Mouse (Mus musculus) spleen, postnatal 36 days (tissue): Measurements from ENCODE around the gene Lhfpl2.

ENCODE experiments used
- DNase-seq, 2 experiments: peaks; one replicate each; pipeline ENCODE4 v3.0.0; 2022; ENCODE audit warnings: low spot score in 2 of 2, mixed read lengths in 1 of 2

Gene Lhfpl2

DNA sequence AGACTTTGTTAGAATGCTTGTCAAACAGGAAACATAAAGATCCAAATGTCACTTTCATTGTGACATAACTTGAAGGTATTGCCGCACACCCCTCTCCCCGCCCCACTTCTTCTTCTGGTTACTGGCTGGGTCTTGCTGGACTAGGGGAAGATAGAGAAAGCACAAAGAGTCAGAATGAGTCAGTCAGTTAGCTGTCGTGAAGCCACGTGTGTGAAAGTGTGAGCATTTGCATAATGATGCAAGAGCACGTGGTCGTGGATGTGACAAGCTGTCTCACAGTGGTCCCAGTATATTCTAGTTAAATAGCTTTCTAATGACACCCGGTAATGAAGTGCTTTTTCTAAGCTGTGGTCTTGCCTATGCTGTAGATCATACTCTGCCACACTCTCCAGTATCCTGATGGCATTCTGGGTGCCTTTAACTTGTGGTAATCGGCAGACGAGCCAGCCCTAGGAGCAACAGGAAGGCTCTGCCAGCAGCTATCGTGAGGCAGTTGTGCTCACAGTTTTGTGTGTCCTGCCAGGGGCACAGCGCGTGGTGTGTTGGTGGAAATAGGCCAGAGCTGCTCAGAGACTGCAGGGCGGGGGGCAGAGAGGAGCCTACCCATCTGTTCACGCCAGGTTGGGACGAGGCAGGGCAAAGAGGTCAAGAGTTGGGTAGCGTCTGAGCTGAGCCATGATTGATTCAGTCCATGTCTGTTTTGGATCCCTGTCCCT, 40.9 kb downstream of the Lhfpl2 start:
- peak in 1 of 2 experiments; percentile 24 for DNase-seq

- DNase-seq = no peak
Observed at GRCm38 (mm10) chr13:94099087-94099486, 41.5 kb downstream of the Lhfpl2 start.

- DNase-seq = no peak
Observed at GRCm38 (mm10) chr13:94100361-94100760, 42.8 kb downstream of the Lhfpl2 start.

GRCm38 (mm10) chr13:94101020-94101571, 43.5 kb downstream of the Lhfpl2 start:
- DNase-seq = no peak

- no peak for DNase-seq
Observed at GRCm38 (mm10) chr13:94104866-94105475, 47.4 kb downstream of the Lhfpl2 start.

DNA sequence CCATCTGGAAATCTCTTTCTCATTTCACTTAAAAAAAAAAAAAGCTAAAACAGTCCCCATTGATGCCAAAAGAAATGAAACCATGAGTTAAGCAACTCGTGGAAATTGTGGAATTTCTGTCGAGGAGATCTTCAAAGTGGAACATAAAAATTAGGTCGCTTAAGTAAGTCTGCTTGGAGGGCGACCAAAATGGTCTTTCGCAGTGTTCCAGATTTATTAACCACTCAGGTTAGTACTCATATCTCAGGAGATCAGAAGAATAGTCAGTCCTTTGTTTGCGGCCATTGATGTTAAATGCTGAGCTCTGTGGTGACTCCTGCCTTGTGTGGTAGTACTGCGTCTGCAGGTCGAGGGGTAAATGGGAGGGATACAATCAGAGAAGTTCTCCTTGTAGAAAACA, 48.8 kb downstream of the Lhfpl2 start:
- DNase-seq = no peak

- DNase-seq = no peak
Observed at GRCm38 (mm10) chr13:94106983-94107382, 49.4 kb downstream of the Lhfpl2 start.

GRCm38 (mm10) chr13:94110556-94110955, 53.0 kb downstream of the Lhfpl2 start:
- no peak for DNase-seq

DNA sequence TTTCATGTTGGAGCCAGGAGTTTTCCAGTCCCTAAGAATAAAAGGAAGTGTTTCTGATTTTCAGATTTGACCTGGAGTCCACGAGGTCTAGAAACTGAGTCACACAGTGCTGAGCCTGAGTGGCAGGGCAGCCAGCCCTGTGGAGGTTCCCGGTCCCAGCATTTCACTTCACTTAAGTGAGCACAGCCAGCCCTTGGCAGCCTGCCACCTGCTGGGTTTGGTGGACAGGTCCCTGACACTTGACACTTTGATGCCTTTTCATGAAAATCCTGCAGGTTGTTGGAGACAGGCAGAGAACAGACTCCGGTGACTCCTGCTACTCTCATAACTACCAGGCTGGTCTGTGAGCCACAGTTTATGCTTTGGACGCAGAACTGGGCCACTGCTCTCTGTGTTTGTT, 57.9 kb downstream of the Lhfpl2 start:
- no peak for DNase-seq

GRCm38 (mm10) chr13:94116705-94117410, 59.3 kb downstream of the Lhfpl2 start:
- DNase-seq = no peak

DNA sequence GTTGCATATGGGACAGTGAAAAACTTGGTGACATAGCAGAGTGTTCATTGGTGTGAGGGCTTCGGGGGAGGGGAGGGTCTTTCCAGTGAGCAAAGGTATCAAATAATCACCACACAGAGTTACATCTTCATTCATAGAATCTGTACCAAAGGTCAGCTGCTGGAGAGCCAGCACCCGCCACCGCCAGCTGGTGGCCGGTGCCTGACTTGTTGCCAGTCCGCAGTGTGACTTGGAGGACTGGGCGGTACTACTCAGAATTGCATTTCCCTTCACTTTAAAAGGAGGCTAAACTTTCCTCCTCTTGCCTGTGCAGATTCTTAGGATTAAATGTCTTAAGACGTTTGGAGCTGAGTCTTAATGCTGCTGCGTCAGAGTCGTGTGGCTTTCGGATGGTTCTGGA, 59.9 kb downstream of the Lhfpl2 start:
- DNase-seq = no peak

GRCm38 (mm10) chr13:94118091-94118490, 60.5 kb downstream of the Lhfpl2 start:
- no peak for DNase-seq

DNA sequence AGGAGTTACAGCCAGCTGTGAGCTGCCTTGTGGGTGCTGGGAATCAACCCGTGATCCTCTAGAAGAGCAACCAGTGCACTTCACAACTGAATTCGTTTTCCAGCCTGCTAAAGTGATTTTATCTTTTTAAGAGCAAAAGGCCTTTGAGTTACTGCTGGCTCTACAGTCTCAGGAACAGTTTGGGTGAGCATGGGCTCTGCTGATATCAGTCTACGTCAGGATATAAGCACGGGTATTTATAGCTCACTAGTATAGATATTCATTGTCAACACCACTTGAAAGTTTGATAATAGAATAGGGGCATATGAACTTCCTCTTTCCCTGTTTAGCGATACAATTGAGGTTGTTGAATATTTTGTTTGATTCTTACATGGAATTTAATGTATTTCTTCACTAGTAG, 61.7 kb downstream of the Lhfpl2 start:
- DNase-seq = no peak

DNA sequence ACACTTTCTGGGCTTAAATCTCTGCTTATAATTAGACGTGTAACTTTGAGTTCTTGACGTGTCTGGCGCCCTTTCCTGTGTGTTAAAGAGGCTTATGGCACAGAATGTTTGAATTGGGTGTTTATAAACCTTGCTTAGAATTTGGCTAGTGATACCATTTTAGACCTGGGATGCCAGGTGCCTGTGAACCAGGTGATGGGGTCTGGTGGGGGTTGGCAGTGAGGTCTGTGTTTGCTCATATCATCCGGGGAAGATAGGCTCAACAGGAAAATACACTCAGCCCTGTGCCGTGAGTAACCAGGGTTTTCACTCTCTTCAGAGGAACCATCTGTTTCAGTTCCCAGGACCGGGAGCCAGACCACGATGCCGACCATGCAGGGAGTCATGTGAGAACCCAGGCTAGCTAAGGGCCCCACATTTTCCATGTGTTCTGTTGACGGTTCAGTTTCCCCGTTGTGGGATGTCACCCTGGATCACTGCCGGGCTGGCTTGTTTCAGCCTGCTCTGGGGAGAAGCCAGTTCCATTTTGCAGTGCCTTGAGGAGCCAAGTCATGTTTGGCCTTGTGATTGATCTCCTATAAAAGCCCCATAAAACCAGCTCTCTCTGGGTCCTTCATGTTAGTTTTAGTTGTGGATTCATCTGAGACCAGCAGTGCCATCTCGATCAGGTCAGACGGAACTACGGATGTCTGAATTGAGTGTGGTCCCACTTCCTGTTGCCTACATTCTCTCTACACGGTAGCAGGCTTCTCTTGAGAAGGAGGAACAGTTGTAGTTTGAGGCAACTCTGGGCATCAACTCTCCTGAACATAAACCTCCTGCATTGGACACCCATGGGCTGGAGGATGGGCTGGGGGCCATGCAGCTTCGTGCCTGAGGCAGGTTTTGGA, 65.4 kb downstream of the Lhfpl2 start:
- no peak for DNase-seq

DNA sequence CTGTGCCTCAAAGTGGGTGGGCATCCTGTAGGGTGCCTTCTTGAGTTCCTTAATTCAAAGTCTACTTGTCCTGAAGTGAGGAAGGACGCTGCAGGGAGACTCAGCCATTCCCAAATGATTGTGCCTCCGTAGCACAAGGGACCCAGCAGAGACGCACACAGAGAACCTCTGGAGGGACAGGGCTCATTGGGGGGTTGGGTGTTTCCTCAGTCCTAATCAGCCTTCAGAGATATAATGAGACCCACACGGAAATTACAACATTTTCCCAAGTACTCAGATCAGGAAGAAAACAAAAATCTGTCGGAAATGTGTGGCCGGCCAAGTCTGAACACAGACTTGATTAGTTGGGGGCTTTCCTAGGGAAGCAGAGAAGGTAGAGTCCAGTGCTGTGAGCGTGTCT, 72.8 kb downstream of the Lhfpl2 start:
- DNase-seq = no peak

DNA sequence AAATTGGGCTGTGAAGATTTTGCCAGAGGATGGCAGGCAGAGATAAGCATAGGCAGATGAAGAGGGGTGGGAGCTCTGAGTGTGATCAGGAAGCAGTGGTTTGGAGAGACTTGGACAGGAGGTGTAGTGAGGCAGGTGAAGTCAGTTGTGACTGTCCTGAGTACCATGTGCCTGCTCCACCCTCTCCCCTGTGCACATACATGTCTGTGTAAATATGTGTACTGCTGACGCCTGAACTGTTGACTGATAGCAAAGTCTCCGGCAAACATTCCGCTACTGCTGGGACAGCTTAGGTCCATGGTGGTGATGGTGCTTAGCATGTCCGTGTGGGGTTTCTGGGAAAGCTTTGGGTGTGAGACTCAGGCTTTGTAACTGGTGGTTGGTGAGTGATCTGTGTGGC, 73.5 kb downstream of the Lhfpl2 start:
- DNase-seq = no peak

DNA sequence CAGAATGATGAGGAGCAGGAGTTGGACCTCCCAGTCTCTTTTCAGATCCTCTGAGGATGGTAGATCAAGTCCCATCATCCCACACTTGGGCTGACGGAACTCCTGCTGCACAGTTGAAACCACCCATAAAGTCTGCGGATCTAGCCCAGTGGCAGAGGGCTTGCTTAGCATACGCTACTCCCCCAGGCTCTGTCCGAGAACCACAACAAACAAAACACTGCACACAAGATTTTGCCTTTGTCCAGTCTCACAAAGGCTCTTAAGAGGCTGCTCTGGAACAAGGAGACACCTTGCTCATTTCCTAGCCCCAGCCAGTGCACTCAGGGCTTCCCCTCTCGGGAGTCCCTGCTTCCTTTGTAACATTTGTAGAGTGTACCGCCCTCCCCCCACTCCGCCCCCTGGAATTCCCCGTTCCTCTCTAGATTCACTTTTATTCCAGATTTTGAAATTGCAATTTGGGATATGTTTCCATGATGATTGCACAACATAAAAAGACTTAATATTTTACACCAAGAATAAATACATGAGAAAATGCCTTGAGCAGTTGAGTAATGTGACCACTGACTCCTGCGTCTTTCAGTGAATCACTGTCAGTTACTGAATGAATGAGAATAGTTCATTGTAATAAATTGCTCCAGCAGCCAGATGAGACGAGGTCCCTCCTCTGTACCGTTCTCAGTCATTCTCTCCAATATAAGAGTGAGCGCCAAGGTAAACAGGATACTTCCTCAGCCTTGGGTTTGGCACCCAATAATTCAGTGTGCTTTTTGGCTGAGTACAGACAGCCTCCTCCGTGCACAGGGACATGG, 74.8 kb downstream of the Lhfpl2 start:
- no peak for DNase-seq

- no peak for DNase-seq
Observed at GRCm38 (mm10) chr13:94134646-94135045, 77.0 kb downstream of the Lhfpl2 start.

DNA sequence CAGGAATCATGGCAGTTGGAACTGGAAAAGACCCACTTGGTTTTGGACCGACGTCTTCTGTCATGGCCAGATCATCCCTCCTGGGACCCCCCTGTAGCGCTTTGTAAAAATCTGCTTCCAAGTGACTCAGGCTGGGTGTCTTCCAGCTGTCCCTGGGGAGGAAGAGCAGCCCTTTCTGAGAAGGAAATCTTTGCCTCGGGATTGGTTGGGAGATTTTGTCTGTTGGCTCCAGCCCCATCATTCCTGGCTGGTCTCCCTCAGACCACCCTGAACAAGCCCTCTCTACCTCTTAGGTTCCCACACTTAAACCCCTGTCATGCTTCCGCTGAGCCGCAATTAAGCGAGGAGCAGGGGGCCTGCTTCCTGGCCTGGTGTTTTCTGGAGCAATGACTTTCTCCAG, 77.6 kb downstream of the Lhfpl2 start:
- no peak for DNase-seq

- no peak for DNase-seq
Observed at GRCm38 (mm10) chr13:94139713-94140445, 82.3 kb downstream of the Lhfpl2 start.
